8 mouse cellular contexts compared by ENCODE assay signal in the genomic region with DNA sequence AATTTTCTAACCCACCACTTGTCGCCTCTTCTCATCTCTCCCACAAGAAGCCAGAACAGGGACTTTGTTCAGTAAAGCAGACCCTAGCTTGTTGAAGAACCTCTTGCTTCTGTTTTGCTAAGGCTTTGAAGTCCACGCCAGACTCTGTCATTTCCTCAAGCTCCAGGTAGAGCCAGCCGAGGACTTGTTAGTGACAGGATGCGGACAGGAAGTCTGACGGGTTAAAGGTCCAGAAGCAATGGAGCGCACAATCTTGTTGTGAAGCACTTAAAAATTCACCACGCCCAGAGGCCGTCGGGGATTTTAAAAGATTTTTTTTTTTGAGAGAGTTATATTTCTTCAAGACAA. TPM values are rescaled to one million over a fixed set of nuclear protein-coding genes. Genes with fewer than 3 reads are reported as not detected.
DNase-seq lines count a peak whose midpoint lies in the region; ATAC-seq lines count a peak whose summit lies in the region.

No protein-coding gene starts in this region.

- DNase-seq in kidney, adult 11 months: peak; percentile 77
- no peak for DNase-seq in kidney, adult 18-20 months
- DNase-seq in hindbrain, embryonic 11.5 days (ENCODE audit: low spot score): no peak
- DNase-seq in natural killer cell, adult 2 months (ENCODE audit: low spot score in 2 of 2): peak; percentile 82 to 88
- DNase-seq in frontal cortex, adult 2 months (ENCODE audit: extremely low spot score in 1 of 2, low spot score in 1 of 2): no peak
- DNase-seq in left cerebral cortex, postnatal 36 days (ENCODE audit: low spot score in 2 of 2): no peak

- H3K4me2 ChIP-seq in embryonic facial prominence, embryonic 15.5 days (replicated peaks): peak overlapping the region; percentile 95
- H3K4me2 ChIP-seq in hindbrain, embryonic 11.5 days (replicated peaks; ENCODE audit: low read depth, low read length): peak overlapping the region; percentile 96
- H3K4me2 ChIP-seq in limb, embryonic 15.5 days: peak overlapping the region; percentile 92

- peak overlapping the region; percentile 100 for H3K27ac ChIP-seq in embryonic facial prominence, embryonic 15.5 days (replicated peaks)
- H3K27ac ChIP-seq in hindbrain, embryonic 11.5 days (ENCODE audit: low read depth, low read length): 0 out of 2 replicates have a peak overlapping the region, but pooled peaks have one; percentile 95
- peak overlapping the region; percentile 100 for H3K27ac ChIP-seq in limb, embryonic 15.5 days

- H3K9ac ChIP-seq in embryonic facial prominence, embryonic 15.5 days: peak overlapping the region; percentile 44; the same call in 1 of the 2 replicates
- no peak overlapping the region for H3K9ac ChIP-seq in hindbrain, embryonic 11.5 days (ENCODE audit: low read depth, low read length)
- H3K9ac ChIP-seq in limb, embryonic 15.5 days: no peak overlapping the region

- no peaks in the 10 kb centered on the region for H3K9me3 ChIP-seq in embryonic facial prominence, embryonic 15.5 days (replicated peaks)
- H3K9me3 ChIP-seq in hindbrain, embryonic 11.5 days (ENCODE audit: control insufficient read depth, low read length): no peaks in the 10 kb centered on the region
- H3K9me3 ChIP-seq in limb, embryonic 15.5 days: no peaks in the 10 kb centered on the region

- no peaks in the 10 kb centered on the region for H3K36me3 ChIP-seq in embryonic facial prominence, embryonic 15.5 days
- no peaks in the 10 kb centered on the region for H3K36me3 ChIP-seq in hindbrain, embryonic 11.5 days (ENCODE audit: control insufficient read depth, insufficient read depth, low read length)
- H3K36me3 ChIP-seq in limb, embryonic 15.5 days: no peaks in the 10 kb centered on the region

- peak overlapping the region; percentile 92 for H3K4me3 ChIP-seq in embryonic facial prominence, embryonic 15.5 days (replicated peaks)
- peak overlapping the region; percentile 88 for H3K4me3 ChIP-seq in hindbrain, embryonic 11.5 days (ENCODE audit: low read depth, low read length)
- H3K4me3 ChIP-seq in limb, embryonic 15.5 days: peak overlapping the region; percentile 93

- ATAC-seq in embryonic facial prominence, embryonic 15.5 days (ENCODE audit: insufficient number of reproducible peaks, low FRiP score, low TSS enrichment, low read depth): no peak
- ATAC-seq in hindbrain, embryonic 11.5 days (ENCODE audit: low FRiP score): no peak
- no peak for ATAC-seq in limb, embryonic 15.5 days (ENCODE audit: insufficient number of reproducible peaks, low FRiP score, low TSS enrichment, low read depth)

- 7% methylated on average over 9 of the region's 9 CpGs for WGBS in embryonic facial prominence, embryonic 15.5 days
- 16% methylated on average over 9 of the region's 9 CpGs for WGBS in hindbrain, embryonic 11.5 days
- WGBS in limb, embryonic 15.5 days: 6% methylated on average over 9 of the region's 9 CpGs

- H3K4me1 ChIP-seq in embryonic facial prominence, embryonic 15.5 days: peaks cover 73% of the 10 kb centered on the region
- peaks cover 25% of the 10 kb centered on the region for H3K4me1 ChIP-seq in hindbrain, embryonic 11.5 days (replicated peaks; ENCODE audit: control insufficient read depth, insufficient read depth, low read length)
- H3K4me1 ChIP-seq in limb, embryonic 15.5 days: peaks cover 72% of the 10 kb centered on the region

- intact Hi-C loops in left cerebral cortex, postnatal 36 days (cut with DNase I): loop anchor here (5.0 kb wide), 1 partner anchor 36 kb away; no protein-coding TSS in a partner anchor

- H3K27me3 ChIP-seq in embryonic facial prominence, embryonic 15.5 days: no peaks in the 10 kb centered on the region
- H3K27me3 ChIP-seq in hindbrain, embryonic 11.5 days (ENCODE audit: control insufficient read depth, insufficient read depth, low read length): peaks cover 22% of the 10 kb centered on the region
- H3K27me3 ChIP-seq in limb, embryonic 15.5 days: no peaks in the 10 kb centered on the region

RNA-seq across cellular contexts. Expression of a gene that starts 0.8 kb away (rescaled TPM):
- 31.0 and 31.1 TPM in 2 replicates for polyA plus RNA-seq in embryonic facial prominence, embryonic 15.5 days (2015; fragmentation: Nextera tagmentation; extraction: Ambion mirVana)
- 12.0 and 12.3 TPM in 2 replicates for polyA plus RNA-seq in hindbrain, embryonic 11.5 days (2014; fragmentation: Nextera tagmentation; extraction: Ambion mirVana)
- polyA plus RNA-seq in limb, embryonic 15.5 days (2015; fragmentation: Nextera tagmentation; extraction: Ambion mirVana): 23.3 and 29.8 TPM in 2 replicates
- 137 and 138 TPM in 2 replicates for polyA plus RNA-seq in frontal cortex, adult 2 months (2012; rRNA removed)
- 100 to 1,000 TPM; 203 to 231 TPM for total RNA-seq in left cerebral cortex, postnatal 36 days (2021)

RNA-seq across cellular contexts. Expression of a gene that starts 59.6 kb away (rescaled TPM):
- 15.9 and 16.8 TPM in 2 replicates for polyA plus RNA-seq in embryonic facial prominence, embryonic 15.5 days (2015; fragmentation: Nextera tagmentation; extraction: Ambion mirVana)
- polyA plus RNA-seq in hindbrain, embryonic 11.5 days (2014; fragmentation: Nextera tagmentation; extraction: Ambion mirVana): 10.5 and 13.5 TPM in 2 replicates
- 17.6 and 17.8 TPM in 2 replicates for polyA plus RNA-seq in limb, embryonic 15.5 days (2015; fragmentation: Nextera tagmentation; extraction: Ambion mirVana)
- 0.64 and 0.74 TPM in 2 replicates for polyA plus RNA-seq in frontal cortex, adult 2 months (2012; rRNA removed)
- 1 to 10 TPM in 1 of 2 experiments, under 1 TPM in 1; 0.23 to 1.1 TPM for total RNA-seq in left cerebral cortex, postnatal 36 days (2021)

Comparison
In these comparisons a context has a peak if more than half of its experiments do, and no peak if none do; other contexts are left out.
1. DNase-seq: peak in kidney, adult 11 months (single experiment) and natural killer cell, adult 2 months (2 of 2); none in kidney, adult 18-20 months (single experiment), hindbrain, embryonic 11.5 days (single experiment), frontal cortex, adult 2 months (0 of 2) and left cerebral cortex, postnatal 36 days (0 of 2).
2. Peak in every context shown above with its lines, with median percentiles within 50 percentile points of each other: H3K27ac ChIP-seq, H3K4me2 ChIP-seq and H3K4me3 ChIP-seq.